Mouse (Mus musculus) bone marrow macrophage, adult 2 months (primary cell): Measurements from ENCODE around the gene Pla2g2d. TPM values are rescaled to one million over a fixed set of nuclear protein-coding genes. Genes with fewer than 3 reads are reported as not detected.

Source experiments
- H3K27ac ChIP-seq: 2 replicates; pipeline ENCODE4 v1.5.1; 2012; ENCODE audit warnings: low read depth, low read length; ENCODE audit not compliant: insufficient read depth
- H3K4me1 ChIP-seq: 2 replicates; pipeline ENCODE4 v1.6.1; 2012; ENCODE audit warnings: low read length; ENCODE audit not compliant: control insufficient read depth, insufficient read depth
- H3K4me3 ChIP-seq: 2 replicates; pipeline ENCODE4 v1.5.1; 2012; ENCODE audit warnings: mild to moderate bottlenecking, low read length, moderate library complexity; ENCODE audit not compliant: insufficient read depth
- CTCF ChIP-seq: IDR thresholded peaks from 2 replicates; pipeline ENCODE4 v1.5.1; 2012; ENCODE audit warnings: low read depth, mild to moderate bottlenecking, low read length, moderate library complexity
- POLR2A ChIP-seq: IDR thresholded peaks from 2 replicates; pipeline ENCODE4 v1.6.1; 2012; ENCODE audit warnings: mild to moderate bottlenecking, low read depth, low read length, borderline replicate concordance
- polyA plus RNA-seq: library from polyadenylated mRNA; stranded (reverse); fragments of >200 nt; gene quantifications from 2 replicates; pipeline ENCODE4 v1.2.4, GENCODE M21; 2012; ENCODE audit not compliant: missing spikeins, insufficient read depth, insufficient read length

Pla2g2d gene
- polyA plus RNA-seq = not detected in 2 replicates

DNA sequence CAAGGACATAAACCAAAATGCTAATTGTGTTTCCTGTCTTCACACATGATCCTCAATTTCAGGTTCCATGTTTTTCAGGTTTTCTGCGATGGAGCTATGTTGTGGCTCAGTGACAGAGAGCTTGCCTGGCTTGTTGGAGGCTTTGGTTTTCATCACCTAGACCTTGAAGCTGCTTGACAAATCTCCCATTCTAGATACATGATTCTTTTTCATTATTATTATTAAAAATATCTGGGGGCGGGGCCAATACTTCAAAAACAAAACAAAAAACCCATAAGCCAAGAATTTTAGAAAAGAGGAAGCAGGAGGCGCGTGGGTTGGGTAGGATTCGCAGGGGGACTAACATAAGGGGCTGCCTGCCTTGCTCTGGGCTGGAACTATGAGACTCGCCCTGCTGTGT is at the start of gene Pla2g2d:
TSS of gene Pla2g2d (plus strand) at position 301 of the 400 bp plus-strand sequence.
- H3K4me1 ChIP-seq = no peaks in the 10 kb centered on the region
- H3K4me3 ChIP-seq = no peak within 1 kb of the TSS
- no peak within 1 kb of the TSS for H3K27ac ChIP-seq
- TF ChIP-seq CTCF (no peak), POLR2A (no peak)

DNA sequence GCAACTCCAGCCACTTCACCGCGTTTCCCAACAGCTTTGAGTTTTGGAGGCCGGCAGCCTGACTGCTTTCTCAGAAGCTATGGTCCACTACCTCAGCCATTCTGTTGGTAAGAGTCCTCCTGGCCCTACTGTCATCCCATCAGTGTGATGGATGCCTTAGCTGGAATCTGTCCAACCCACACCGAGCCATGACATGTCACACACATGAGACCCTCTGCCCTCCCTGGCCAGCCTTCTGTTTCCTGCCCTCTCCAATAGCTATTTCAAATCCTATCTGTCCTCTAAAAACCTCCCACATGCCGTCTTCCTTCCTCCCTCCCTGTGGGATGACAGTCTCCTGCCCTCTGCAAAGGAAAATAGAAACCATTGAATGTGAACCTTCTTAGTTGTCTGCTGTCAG is 49.8 kb upstream of the Pla2g2d start:
- TF ChIP-seq CTCF (no peak), POLR2A (no peak)
- Histone ChIP-seq H3K4me1 (no peaks in the 10 kb centered on the region), H3K27ac (no peak overlapping the region), H3K4me3 (no peak overlapping the region)

DNA sequence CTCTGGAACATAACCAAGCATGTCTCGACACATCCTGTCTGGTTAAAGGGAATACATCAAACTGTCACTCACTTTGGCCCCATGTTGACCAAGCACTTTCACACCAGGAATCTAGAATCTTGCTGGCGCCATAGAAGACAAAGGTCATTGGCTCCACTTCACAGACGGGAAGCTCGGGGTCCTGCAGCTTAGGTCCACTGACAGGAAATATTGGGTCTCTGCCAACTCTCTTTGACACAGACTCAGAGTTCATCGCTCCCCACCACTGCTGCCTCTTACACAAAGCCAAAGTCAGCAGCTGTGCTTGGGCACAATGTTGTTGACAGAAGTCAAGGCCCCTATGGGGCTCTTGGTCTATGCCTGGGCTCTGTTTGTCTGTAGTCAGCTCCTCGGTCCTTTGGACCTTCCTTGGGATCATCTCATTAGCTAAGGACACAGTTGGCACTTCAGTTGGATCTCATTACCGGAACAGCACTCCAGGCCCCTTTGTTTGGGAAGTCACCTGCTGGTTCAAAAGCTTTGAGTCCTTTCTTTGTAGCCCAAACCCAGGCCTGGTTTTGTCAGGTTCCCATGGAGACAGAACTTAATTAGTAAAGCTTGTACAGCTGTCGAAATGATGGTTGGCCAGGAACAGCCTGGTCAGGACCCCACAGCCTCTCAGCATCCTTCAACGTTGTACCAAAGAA is 46.4 kb upstream of the Pla2g2d start:
- TF ChIP-seq POLR2A (no peak), CTCF (no peak)
- Histone ChIP-seq H3K4me1 (no peaks in the 10 kb centered on the region), H3K4me3 (no peak overlapping the region), H3K27ac (no peak overlapping the region)

DNA sequence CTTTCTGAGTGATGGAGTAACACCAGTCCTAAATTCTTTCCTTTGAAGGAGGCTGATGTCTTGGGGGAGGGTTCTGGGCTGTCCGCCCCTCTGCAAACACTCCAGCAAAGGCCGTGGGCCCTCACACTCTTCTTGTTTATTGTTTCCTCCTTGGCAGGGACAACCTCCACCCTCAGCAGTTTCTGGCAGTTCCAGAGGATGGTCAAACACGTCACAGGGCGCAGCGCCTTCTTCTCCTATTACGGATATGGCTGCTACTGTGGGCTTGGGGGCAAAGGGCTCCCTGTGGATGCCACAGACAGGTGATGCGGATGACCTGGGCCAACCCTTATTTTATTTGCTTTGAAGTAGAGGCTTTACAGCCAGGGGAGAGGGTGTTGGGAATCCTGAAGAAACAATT is 41.4 kb upstream of the Pla2g2d start:
- Histone ChIP-seq H3K27ac (no peak overlapping the region), H3K4me1 (no peaks in the 10 kb centered on the region), H3K4me3 (no peak overlapping the region)
- TF ChIP-seq CTCF (no peak), POLR2A (no peak)

DNA sequence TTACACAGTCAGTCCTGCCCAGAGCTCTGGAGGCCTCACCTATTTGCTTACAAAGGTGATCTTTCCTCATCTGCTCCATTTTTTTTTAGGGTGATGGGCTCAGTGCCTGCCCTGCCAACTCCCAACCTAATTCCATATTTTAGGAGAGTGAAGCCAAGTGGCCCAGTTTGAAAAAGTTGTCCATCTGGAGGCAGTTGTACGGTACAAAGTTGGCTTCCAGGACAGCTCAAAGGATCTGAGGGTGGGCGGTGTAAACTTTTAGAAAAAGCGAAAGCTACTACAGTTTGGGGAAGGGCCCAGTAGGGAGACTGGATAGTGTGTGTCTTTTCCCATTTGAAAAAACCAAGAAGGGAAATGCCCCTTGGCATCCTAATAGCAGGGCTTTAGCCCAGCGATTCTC is 40.7 kb upstream of the Pla2g2d start:
- Histone ChIP-seq H3K27ac (no peak overlapping the region), H3K4me1 (no peaks in the 10 kb centered on the region)
- no peak for TF ChIP-seq CTCF
- TF ChIP-seq POLR2A = no peak

DNA sequence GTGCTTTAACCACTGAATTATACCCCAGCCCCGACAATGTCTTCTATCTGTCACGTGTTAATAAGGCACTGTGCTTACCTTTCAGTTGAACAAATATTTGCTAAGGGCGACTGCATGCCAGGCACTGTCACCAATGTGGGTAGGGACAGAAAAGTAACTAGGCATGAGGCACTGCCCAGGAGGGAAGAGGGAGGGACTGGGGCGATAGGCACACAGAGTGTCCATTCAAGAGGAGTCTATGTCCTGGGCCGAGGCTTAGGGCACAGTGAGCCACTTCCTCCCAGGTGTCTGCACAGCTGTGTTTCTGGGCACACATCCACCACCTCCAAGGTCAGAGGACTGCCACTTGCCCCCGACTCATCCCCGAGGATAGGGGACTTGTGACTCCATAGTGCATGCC is 38.5 kb upstream of the Pla2g2d start, which contains the start of gene Ubxn10:
TSS of gene Ubxn10 (minus strand) at position 137 of the 400 bp plus-strand sequence.
- no peaks in the 10 kb centered on the region for H3K4me1 ChIP-seq
- no peak within 1 kb of the TSS for H3K4me3 ChIP-seq
- no peak for TF ChIP-seq CTCF
- no peak for TF ChIP-seq POLR2A
- no peak within 1 kb of the TSS for H3K27ac ChIP-seq

More for the DNA sequence above, 40.7 kb upstream of the Pla2g2d start:
- H3K4me3 ChIP-seq = no peak overlapping the region

DNA sequence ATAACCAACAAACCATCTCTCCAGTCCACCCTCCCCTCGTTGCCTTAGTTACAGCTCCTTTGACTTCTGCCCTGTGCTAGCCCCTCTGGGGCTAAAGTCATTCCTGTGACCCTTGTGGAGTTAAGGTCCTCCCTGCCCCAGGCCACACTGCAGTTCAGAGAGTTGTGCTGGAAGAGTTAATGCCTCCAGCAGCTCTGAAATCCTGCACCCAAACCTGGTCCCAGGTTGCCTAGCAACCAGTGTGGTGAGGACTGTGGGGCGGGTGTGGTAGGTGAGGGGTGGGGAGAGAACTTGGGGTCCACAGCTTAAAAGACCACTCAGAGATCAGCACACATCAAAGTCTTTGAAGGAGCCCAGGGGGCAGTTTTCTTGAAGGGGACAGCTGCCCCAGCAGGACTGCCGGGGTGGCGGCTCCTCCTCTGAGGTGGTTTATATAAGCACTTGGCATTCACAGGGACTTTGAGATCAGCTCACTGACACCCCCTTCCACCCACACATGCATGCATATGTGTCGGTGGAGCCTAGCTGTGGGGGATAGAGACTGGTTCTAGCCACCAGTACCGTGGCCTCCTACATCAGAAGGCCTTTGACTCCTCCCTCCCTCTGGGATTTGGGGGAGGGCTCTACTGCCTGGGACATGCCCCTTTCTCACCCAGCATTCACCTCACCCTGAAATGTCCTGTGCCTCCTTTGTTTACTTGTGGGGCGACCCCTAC is 36.2 kb upstream of the Pla2g2d start:
- Histone ChIP-seq H3K4me1 (no peaks in the 10 kb centered on the region), H3K4me3 (no peak overlapping the region), H3K27ac (no peak overlapping the region)
- no peak for TF ChIP-seq POLR2A

DNA sequence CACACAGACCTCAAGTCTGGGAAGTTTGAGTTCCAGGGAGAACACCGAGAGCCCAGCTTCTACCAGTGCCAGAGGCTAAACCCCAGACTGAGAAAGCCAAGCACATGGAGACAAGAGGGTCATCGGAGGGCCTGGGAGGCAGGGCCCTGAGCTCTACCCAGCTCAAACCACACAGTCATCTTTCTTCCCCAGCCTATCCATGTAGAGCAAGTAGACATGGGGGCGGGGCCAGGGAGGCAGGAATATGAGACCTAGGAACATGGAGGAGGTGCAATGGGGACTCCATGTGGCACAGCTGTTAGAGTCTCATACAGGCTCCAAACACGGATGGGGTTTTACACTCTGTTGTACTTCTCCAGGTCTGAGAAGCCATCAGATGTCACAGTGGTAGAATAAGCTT is 29.7 kb upstream of the Pla2g2d start:
- TF ChIP-seq CTCF (no peak), POLR2A (no peak)
- Histone ChIP-seq H3K4me3 (no peak overlapping the region), H3K27ac (no peak overlapping the region), H3K4me1 (no peaks in the 10 kb centered on the region)

DNA sequence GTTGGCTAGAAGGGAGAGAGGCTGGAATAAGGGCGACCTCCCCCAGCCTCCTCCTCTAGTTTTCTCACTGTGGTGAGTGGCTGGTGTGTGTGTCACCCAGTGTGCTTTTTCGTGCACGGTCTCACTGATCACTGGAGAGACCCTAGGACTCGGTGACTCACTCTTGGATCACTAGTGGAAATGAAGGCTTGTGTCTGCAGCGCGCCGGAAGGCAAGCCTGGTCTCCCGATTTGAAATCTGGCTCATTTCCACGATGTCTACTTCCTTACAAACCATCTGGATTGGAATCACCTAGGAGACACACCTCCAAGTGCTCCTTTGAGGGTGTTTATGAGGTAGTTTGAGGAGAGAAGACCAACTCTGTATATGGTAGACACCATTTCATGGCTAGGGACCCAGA is 28.7 kb upstream of the Pla2g2d start:
- Histone ChIP-seq H3K27ac (no peak overlapping the region), H3K4me3 (no peak overlapping the region), H3K4me1 (no peaks in the 10 kb centered on the region)
- TF ChIP-seq CTCF (no peak), POLR2A (no peak)

DNA sequence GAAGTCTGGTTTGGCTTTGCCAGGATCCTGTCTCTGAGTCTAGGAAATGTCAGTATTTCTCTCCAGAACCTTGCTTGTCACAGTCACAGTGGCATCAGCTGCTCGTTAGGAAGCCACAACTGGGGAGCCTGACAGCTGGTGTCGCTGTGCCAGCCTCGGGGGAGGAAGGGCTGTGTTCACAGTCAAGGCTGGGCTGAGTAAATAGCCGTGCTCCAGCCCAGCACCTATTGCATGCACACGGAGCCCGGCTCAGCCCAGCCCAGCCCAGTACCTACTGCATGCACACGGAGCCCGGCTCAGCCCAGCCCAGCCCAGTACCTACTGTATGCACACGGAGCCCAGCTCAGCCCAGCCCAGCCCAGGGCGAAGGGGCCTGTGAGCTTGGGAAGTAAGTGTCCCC is 27.7 kb upstream of the Pla2g2d start:
- Histone ChIP-seq H3K4me1 (no peaks in the 10 kb centered on the region), H3K4me3 (no peak overlapping the region), H3K27ac (no peak overlapping the region)
- no peak for TF ChIP-seq POLR2A
- TF ChIP-seq CTCF = no peak
